Mouse (Mus musculus) liver, adult 2 months (tissue): ENCODE data around the gene Pip4k2c. TPM values are rescaled to one million over a fixed set of nuclear protein-coding genes. Genes with fewer than 3 reads are reported as not detected.
A peak's percentile ranks its signal among the peaks of the same experiment; 100 is the strongest.

Source experiments
- DNase-seq: peaks from one replicate; pipeline ENCODE4 v3.0.0-alpha.2; 2011; ENCODE audit warnings: low read depth, low spot score; ENCODE audit errors: extremely low read depth
- H3K27ac ChIP-seq: fragments of 200-500 bp; replicated peaks from 2 replicates; pipeline ENCODE4 v1.5.1; 2012; ENCODE audit warnings: low read depth, mild to moderate bottlenecking, control low read depth, inconsistent platforms, low read length; ENCODE audit not compliant: insufficient read depth
- H3K27me3 ChIP-seq: fragments of 200-500 bp; 2 replicates; pipeline ENCODE4 v1.6.1; 2012; ENCODE audit warnings: mild to moderate bottlenecking, moderate library complexity, low read length, inconsistent platforms; ENCODE audit not compliant: control insufficient read depth, insufficient read depth
- H3K36me3 ChIP-seq: fragments of 200-500 bp; 2 replicates; pipeline ENCODE4 v1.6.1; 2012; ENCODE audit warnings: low read length, inconsistent platforms; ENCODE audit not compliant: control insufficient read depth, insufficient read depth
- H3K4me1 ChIP-seq: fragments of 200-500 bp; 2 replicates; pipeline ENCODE4 v1.6.1; 2011; ENCODE audit warnings: low read length; ENCODE audit not compliant: control insufficient read depth, insufficient read depth
- H3K4me3 ChIP-seq: fragments of 200-500 bp; 2 replicates; pipeline ENCODE4 v1.5.1; 2011; ENCODE audit warnings: low read depth, mild to moderate bottlenecking, control low read depth, low read length, moderate library complexity; ENCODE audit not compliant: insufficient read depth
- H3K79me2 ChIP-seq: fragments of 200-500 bp; 2 replicates; pipeline ENCODE4 v1.6.1; 2012; ENCODE audit warnings: inconsistent platforms, mild to moderate bottlenecking, low read length, moderate library complexity; ENCODE audit not compliant: control insufficient read depth, insufficient read depth
- H3K9ac ChIP-seq: fragments of 200-500 bp; 2 replicates; pipeline ENCODE4 v1.6.1; 2012; ENCODE audit warnings: low read depth, mild to moderate bottlenecking, control low read depth, inconsistent platforms, low read length
- CTCF ChIP-seq: fragments of 200-500 bp; IDR thresholded peaks from 2 replicates; pipeline ENCODE4 v1.5.1; 2011; ENCODE audit warnings: low read depth, low read length, control low read depth
- POLR2A ChIP-seq: fragments of 200-500 bp; IDR thresholded peaks from 2 replicates; pipeline ENCODE4 v1.6.1; 2011; ENCODE audit warnings: low read length, control low read depth; ENCODE audit not compliant: insufficient read depth; ENCODE audit errors: extremely low read depth
- WGBS: fragments of 180-500 bp; shearing (Covaris S2); methylation state at CpG from one replicate; pipeline ENCODE4 v1.1.7; 2018; 5-methylcytosine and 5-hydroxymethylcytosine counted together
- polyA plus RNA-seq: library from polyadenylated mRNA; depleted of rRNA; stranded (reverse); fragments of >200 nt; gene quantifications from 2 replicates; pipeline ENCODE4 v1.2.3, GENCODE M21; 2012; rRNA removed
- total RNA-seq: library from RNA; depleted of rRNA; stranded (reverse); fragments of >200 nt; gene quantifications from 2 replicates; pipeline ENCODE4 v1.2.3, GENCODE M21; 2014; rRNA removed

Gene Pip4k2c
- total RNA-seq, result 8.9 and 10.7 TPM in 2 replicates
- polyA plus RNA-seq, result 13.0 and 13.9 TPM in 2 replicates

- H3K27me3 ChIP-seq, result no peaks in the 10 kb centered on the region
- peak within 1 kb of the TSS; percentile 87 for H3K4me3 ChIP-seq
- H3K9ac ChIP-seq, result peak within 1 kb of the TSS; percentile 86
- H3K36me3 ChIP-seq, result no peaks in the 10 kb centered on the region
- H3K4me1 ChIP-seq, result peaks cover 6% of the 10 kb centered on the region
- H3K27ac ChIP-seq, result 0 out of 2 replicates have a peak within 1 kb of the TSS, but pooled peaks have one; percentile 24
- peak; percentile 77 for DNase-seq
- WGBS, result under 1% methylated on average over 47 of the region's 47 CpGs
- TF ChIP-seq CTCF (no peak), POLR2A (peak; percentile 50; the same call in 1 of the 2 replicates)
- H3K79me2 ChIP-seq, result peaks cover 10% of the 10 kb centered on the region; the same call in 1 of the 2 replicates
These were observed at the start of gene Pip4k2c for GRCm38 (mm10) chr10:127211414-127211854. Gene Pip4k2c, minus strand, starts transcription at chr10:127211585.

GRCm38 (mm10) chr10:127258489-127258888, 47.1 kb upstream of the Pip4k2c start:
- no peak overlapping the region for H3K9ac ChIP-seq
- H3K79me2 ChIP-seq, result no peaks in the 10 kb centered on the region
- no peak for DNase-seq
- H3K36me3 ChIP-seq, result no peaks in the 10 kb centered on the region
- no peak overlapping the region for H3K27ac ChIP-seq
- no peak overlapping the region for H3K4me3 ChIP-seq
- 0 out of 2 replicates have a peak, but pooled peaks cover 3% of the 10 kb centered on the region for H3K4me1 ChIP-seq
- H3K27me3 ChIP-seq, result no peaks in the 10 kb centered on the region
- no peak for TF ChIP-seq CTCF
- no peak for TF ChIP-seq POLR2A
- WGBS, result 87% methylated on average over 8 of the region's 8 CpGs

GRCm38 (mm10) chr10:127257790-127258189, 46.4 kb upstream of the Pip4k2c start:
- TF ChIP-seq POLR2A, result no peak
- no peak for TF ChIP-seq CTCF
- Histone ChIP-seq H3K27me3 (no peaks in the 10 kb centered on the region), H3K79me2 (no peaks in the 10 kb centered on the region), H3K9ac (no peak overlapping the region), H3K4me1 (0 out of 2 replicates have a peak, but pooled peaks cover 2% of the 10 kb centered on the region), H3K4me3 (no peak overlapping the region), H3K27ac (no peak overlapping the region), H3K36me3 (no peaks in the 10 kb centered on the region)
- WGBS, result 80% methylated on average over 6 of the region's 6 CpGs
- no peak for DNase-seq

- no peaks in the 10 kb centered on the region for H3K36me3 ChIP-seq
- H3K27me3 ChIP-seq, result no peaks in the 10 kb centered on the region
- H3K27ac ChIP-seq, result no peak overlapping the region
- H3K4me1 ChIP-seq, result no peaks in the 10 kb centered on the region
- no peak overlapping the region for H3K4me3 ChIP-seq
- DNase-seq, result no peak
- WGBS, result 30% methylated on average over 14 of the region's 14 CpGs
- H3K9ac ChIP-seq, result no peak overlapping the region
- H3K79me2 ChIP-seq, result no peaks in the 10 kb centered on the region
- TF ChIP-seq POLR2A (no peak), CTCF (no peak)
These were observed 44.4 kb upstream of the Pip4k2c start for GRCm38 (mm10) chr10:127255625-127256345.

GRCm38 (mm10) chr10:127250810-127251209, 39.4 kb upstream of the Pip4k2c start:
- TF ChIP-seq POLR2A (no peak), CTCF (no peak)
- Histone ChIP-seq H3K4me1 (no peaks in the 10 kb centered on the region), H3K36me3 (no peaks in the 10 kb centered on the region), H3K27ac (no peak overlapping the region), H3K9ac (no peak overlapping the region), H3K79me2 (no peaks in the 10 kb centered on the region), H3K4me3 (no peak overlapping the region), H3K27me3 (no peaks in the 10 kb centered on the region)
- DNase-seq, result no peak
- 81% methylated on average over 5 of the region's 5 CpGs for WGBS
